Mouse (Mus musculus) gastrocnemius, adult 8-10 months (tissue): Measurements from ENCODE around the gene Tmem204. TPM values are rescaled to one million over a fixed set of nuclear protein-coding genes. Genes with fewer than 3 reads are reported as not detected.
"Not testable (repeated sequence)": the region's sequence is repeated elsewhere in the genome, so short reads cannot be mapped to it uniquely, and the experiment has no call there.

ENCODE experiments used
- DNase-seq, 2 experiments: peaks; one replicate each; pipeline ENCODE4 v3.0.0; 2022; ENCODE audit warnings: low spot score in 2 of 2
- total RNA-seq, 4 experiments: library from RNA; stranded (reverse); gene quantifications; 2 replicates each; pipeline ENCODE4 v1.2.4; 2022

Tmem204 gene
- total RNA-seq, result 10 to 100 TPM in 1 of 4 experiments, 1 to 10 TPM in 3; 7.9 to 10.7 (median 8.2) TPM

- peak; percentile 60 to 76 for DNase-seq
Observed at GRCm38 (mm10) chr17:25083444-25083931, at the start of gene Tmem204. Gene Tmem204, minus strand, starts transcription at chr17:25083591.

GRCm38 (mm10) chr17:25130060-25130459 lies 46.7 kb upstream of the Tmem204 start:
- no peak for DNase-seq

GRCm38 (mm10) chr17:25127681-25128080 lies 44.3 kb upstream of the Tmem204 start:
- no peak for DNase-seq

- no peak for DNase-seq
Observed at GRCm38 (mm10) chr17:25127079-25127478, 43.7 kb upstream of the Tmem204 start.

GRCm38 (mm10) chr17:25125442-25126060 lies 42.2 kb upstream of the Tmem204 start:
- DNase-seq, result not testable (repeated sequence)

GRCm38 (mm10) chr17:25123979-25124378 lies 40.6 kb upstream of the Tmem204 start:
- DNase-seq, result no peak

- DNase-seq, result no peak
Observed at GRCm38 (mm10) chr17:25120406-25120805, 37.0 kb upstream of the Tmem204 start, which contains the start of gene Ptx4. Gene Ptx4, plus strand, starts transcription at chr17:25120760.

GRCm38 (mm10) chr17:25117263-25117662 lies 33.9 kb upstream of the Tmem204 start:
- no peak for DNase-seq

GRCm38 (mm10) chr17:25115664-25116432 lies 32.5 kb upstream of the Tmem204 start, which contains the start of gene Telo2:
Gene Telo2, minus strand, starts transcription at chr17:25115967.
- peak; percentile 87 to 90 for DNase-seq

- peak in 1 of 2 experiments; percentile 8 for DNase-seq
Observed at GRCm38 (mm10) chr17:25114908-25115645, 31.7 kb upstream of the Tmem204 start.

- DNase-seq, result no peak
Observed at GRCm38 (mm10) chr17:25112423-25112810, 29.0 kb upstream of the Tmem204 start.

GRCm38 (mm10) chr17:25111739-25112422 lies 28.5 kb upstream of the Tmem204 start:
- peak; percentile 40 to 63 for DNase-seq

GRCm38 (mm10) chr17:25111220-25111619 lies 27.8 kb upstream of the Tmem204 start:
- no peak for DNase-seq

- DNase-seq, result no peak
Observed at GRCm38 (mm10) chr17:25110590-25110989, 27.2 kb upstream of the Tmem204 start.

- DNase-seq, result no peak
Observed at GRCm38 (mm10) chr17:25109578-25109977, 26.2 kb upstream of the Tmem204 start.

- DNase-seq, result no peak
Observed at GRCm38 (mm10) chr17:25107786-25108185, 24.4 kb upstream of the Tmem204 start.

- no peak for DNase-seq
Observed at GRCm38 (mm10) chr17:25101338-25101737, 17.9 kb upstream of the Tmem204 start.

- no peak for DNase-seq
Observed at GRCm38 (mm10) chr17:25100052-25100451, 16.7 kb upstream of the Tmem204 start.

- DNase-seq, result no peak
Observed at GRCm38 (mm10) chr17:25096221-25096620, 12.8 kb upstream of the Tmem204 start.

- DNase-seq, result no peak
Observed at GRCm38 (mm10) chr17:25090450-25090849, 7.1 kb upstream of the Tmem204 start.

GRCm38 (mm10) chr17:25089158-25089557 lies 5.8 kb upstream of the Tmem204 start:
- no peak for DNase-seq
